Mouse (Mus musculus): Measurements from ENCODE around the gene Artn.

DNA sequence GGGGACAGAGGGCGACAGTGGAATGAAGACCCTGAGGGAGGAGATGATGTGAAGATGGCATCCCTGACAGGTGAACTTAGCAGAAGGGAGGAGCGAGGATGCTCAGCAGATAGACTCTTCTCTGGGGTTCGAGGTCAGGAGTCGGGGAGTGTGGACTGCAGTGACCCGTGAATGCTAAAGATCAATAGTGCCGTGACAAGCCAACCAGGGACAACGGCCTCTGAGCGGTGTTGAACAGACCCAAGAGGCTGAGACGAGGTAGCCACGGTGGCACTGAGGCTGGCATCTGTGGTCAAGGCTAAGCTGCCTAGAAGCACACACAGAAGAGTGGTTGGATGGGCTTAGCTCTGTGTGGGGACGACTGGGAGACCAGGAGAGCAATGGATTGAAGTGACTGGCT lies 48.3 kb upstream of the Artn start:
- no peak for TF ChIP-seq CTCF (IDR thresholded peaks at IDR 0.05; ENCODE audit: insufficient read depth, low read depth, low read length)
- TF ChIP-seq POLR2A (IDR thresholded peaks at IDR 0.05; ENCODE audit: insufficient read depth, low read depth, low read length) = no peak

Data from olfactory bulb, adult 2 months (tissue).